8 mouse cellular contexts compared by ENCODE assay signal in genomic region chr12:3833851-3834273, GRCm38 (mm10). TPM values are rescaled to one million over a fixed set of nuclear protein-coding genes. Genes with fewer than 3 reads are reported as not detected.
DNase-seq lines count a peak whose midpoint lies in the region; ATAC-seq and TF ChIP-seq lines count a peak whose summit lies in the region.

No protein-coding gene starts in this region.

- H3K27me3 ChIP-seq in hindbrain, embryonic 11.5 days (ENCODE audit: control insufficient read depth, insufficient read depth, low read length), result no peaks in the 10 kb centered on the region; the same call in 1 of the 2 replicates
- H3K27me3 ChIP-seq in liver, postnatal 0 days (ENCODE audit: insufficient read depth, low read length), result no peaks in the 10 kb centered on the region
- H3K27me3 ChIP-seq in neural tube, embryonic 15.5 days (replicated peaks), result no peaks in the 10 kb centered on the region

- ATAC-seq in hindbrain, embryonic 11.5 days (ENCODE audit: low FRiP score), result peak; percentile 34
- ATAC-seq in liver, postnatal 0 days, result peak; percentile 28
- ATAC-seq in neural tube, embryonic 15.5 days (ENCODE audit: low FRiP score), result peak; percentile 84

- H3K4me3 ChIP-seq in hindbrain, embryonic 11.5 days (ENCODE audit: low read depth, low read length), result no peak overlapping the region
- no peak overlapping the region for H3K4me3 ChIP-seq in liver, postnatal 0 days (ENCODE audit: low read depth, low read length)
- H3K4me3 ChIP-seq in neural tube, embryonic 15.5 days (replicated peaks), result no peak overlapping the region

- H3K4me1 ChIP-seq in hindbrain, embryonic 11.5 days (replicated peaks; ENCODE audit: control insufficient read depth, insufficient read depth, low read length), result peaks cover 8% of the 10 kb centered on the region; the same call in 1 of the 2 replicates
- H3K4me1 ChIP-seq in liver, postnatal 0 days (ENCODE audit: insufficient read depth), result peaks cover 26% of the 10 kb centered on the region
- H3K4me1 ChIP-seq in neural tube, embryonic 15.5 days, result peaks cover 61% of the 10 kb centered on the region

- peak overlapping the region; percentile 19; the same call in 1 of the 2 replicates for H3K9ac ChIP-seq in hindbrain, embryonic 11.5 days (ENCODE audit: low read depth, low read length)
- peak overlapping the region; percentile 30; the same call in 1 of the 2 replicates for H3K9ac ChIP-seq in liver, postnatal 0 days (replicated peaks)
- H3K9ac ChIP-seq in neural tube, embryonic 15.5 days (replicated peaks), result no peak overlapping the region

- TF ChIP-seq CTCF in liver, postnatal 0 days (IDR thresholded peaks at IDR 0.05; ENCODE audit: low read depth), result no peak

- H3K9me3 ChIP-seq in hindbrain, embryonic 11.5 days (ENCODE audit: control insufficient read depth, low read length), result no peaks in the 10 kb centered on the region
- no peaks in the 10 kb centered on the region for H3K9me3 ChIP-seq in liver, postnatal 0 days (ENCODE audit: low read length)
- H3K9me3 ChIP-seq in neural tube, embryonic 15.5 days (replicated peaks), result no peaks in the 10 kb centered on the region

- peak overlapping the region; percentile 7; the same call in 1 of the 2 replicates for H3K4me2 ChIP-seq in hindbrain, embryonic 11.5 days (replicated peaks; ENCODE audit: low read depth, low read length)
- peak overlapping the region; percentile 63 for H3K4me2 ChIP-seq in liver, postnatal 0 days (ENCODE audit: low read depth, low read length)
- peak overlapping the region; percentile 43 for H3K4me2 ChIP-seq in neural tube, embryonic 15.5 days

- WGBS in hindbrain, embryonic 11.5 days, result 6% methylated on average over 8 of the region's 8 CpGs
- WGBS in liver, postnatal 0 days (ENCODE audit: insufficient replicate concordance), result 8% methylated on average over 8 of the region's 8 CpGs
- 1% methylated on average over 7 of the region's 8 CpGs for WGBS in neural tube, embryonic 15.5 days

- no peaks in the 10 kb centered on the region for H3K36me3 ChIP-seq in hindbrain, embryonic 11.5 days (ENCODE audit: control insufficient read depth, insufficient read depth, low read length)
- peaks cover 6% of the 10 kb centered on the region for H3K36me3 ChIP-seq in liver, postnatal 0 days (replicated peaks; ENCODE audit: insufficient read depth, low read length)
- H3K36me3 ChIP-seq in neural tube, embryonic 15.5 days, result peaks cover 36% of the 10 kb centered on the region

- DNase-seq in cerebellum, postnatal 14 days, result peak; percentile 68 to 76
- no peak for DNase-seq in cerebellum, adult 9-10 months
- peak; percentile 71 to 75 for DNase-seq in frontal cortex, postnatal 36 days (ENCODE audit: low spot score in 2 of 2)
- DNase-seq in hindbrain, embryonic 11.5 days (ENCODE audit: low spot score), result peak; percentile 45
- DNase-seq in layer of hippocampus, adult 8-10 months (ENCODE audit: low spot score in 2 of 2), result peak; percentile 74 to 76
- peak; percentile 38 for DNase-seq in liver, postnatal 0 days
- DNase-seq in thymus, postnatal 36 days, result peak; percentile 33 to 46

- no peak for TF ChIP-seq EP300 in liver, postnatal 0 days (IDR thresholded peaks at IDR 0.05; ENCODE audit: low read depth)

- no peak overlapping the region for H3K27ac ChIP-seq in hindbrain, embryonic 11.5 days (ENCODE audit: low read depth, low read length)
- H3K27ac ChIP-seq in liver, postnatal 0 days (ENCODE audit: low read depth), result peak overlapping the region; percentile 84
- peak overlapping the region; percentile 75 for H3K27ac ChIP-seq in neural tube, embryonic 15.5 days (replicated peaks)

RNA-seq across cellular contexts. Expression of gene Dnmt3a, which starts 28.1 kb away (rescaled TPM):
- 68.6 and 75.5 TPM in 2 replicates for polyA plus RNA-seq in hindbrain, embryonic 11.5 days (2014; fragmentation: Nextera tagmentation; extraction: Ambion mirVana)
- total RNA-seq in layer of hippocampus, adult 8-10 months (2022), result 10 to 100 TPM; 74.0 to 91.8 (median 80.6) TPM
- polyA plus RNA-seq in liver, postnatal 0 days (2015; fragmentation: Nextera tagmentation; extraction: Ambion mirVana), result 21.0 and 24.3 TPM in 2 replicates
- 116 and 134 TPM in 2 replicates for polyA plus RNA-seq in neural tube, embryonic 15.5 days (2015; fragmentation: Nextera tagmentation; extraction: Ambion mirVana)

Comparison
In these comparisons a context has a peak if more than half of its experiments do, and no peak if none do; other contexts are left out.
1. ATAC-seq: peak in every context shown above with its lines; median percentile 84 in neural tube, embryonic 15.5 days; 34 in hindbrain, embryonic 11.5 days; 28 in liver, postnatal 0 days.
2. H3K4me2 ChIP-seq: peak in every context shown above with its lines; median percentile 63 in liver, postnatal 0 days; 43 in neural tube, embryonic 15.5 days; 7 in hindbrain, embryonic 11.5 days.